Mouse (Mus musculus) midbrain, embryonic 13.5 days (tissue): ENCODE results near the gene Gas2l3. TPM values are rescaled to one million over a fixed set of nuclear protein-coding genes. Genes with fewer than 3 reads are reported as not detected.
A peak's percentile ranks its signal among the peaks of the same experiment; 100 is the strongest.

ENCODE experiments used
- ATAC-seq: fragments of 200-750 bp; cut with Nextera tagmentation; 2 replicates; pipeline ENCODE4 v1.8.0; 2017; ENCODE audit warnings: mild to moderate bottlenecking, moderate TSS enrichment, moderate library complexity
- H3K27ac ChIP-seq: fragments of 300-500 bp; sonication (generic); 2 replicates; pipeline ENCODE4 v1.5.1; 2015; ENCODE audit warnings: inconsistent platforms, mild to moderate bottlenecking, moderate library complexity
- H3K27me3 ChIP-seq: fragments of 300-500 bp; sonication (generic); 2 replicates; pipeline ENCODE4 v1.6.1; 2015; ENCODE audit warnings: mild to moderate bottlenecking, inconsistent platforms
- H3K36me3 ChIP-seq: fragments of 300-500 bp; sonication (generic); 2 replicates; pipeline ENCODE4 v1.6.1; 2015; ENCODE audit warnings: mild to moderate bottlenecking, inconsistent platforms
- H3K4me1 ChIP-seq: fragments of 300-500 bp; sonication (generic); replicated peaks from 2 replicates; pipeline ENCODE4 v1.6.1; 2015; ENCODE audit warnings: inconsistent platforms
- H3K4me2 ChIP-seq: fragments of 300-500 bp; sonication (generic); replicated peaks from 2 replicates; pipeline ENCODE4 v1.6.1; 2015; ENCODE audit warnings: moderate library complexity, mild to moderate bottlenecking, inconsistent platforms
- H3K4me3 ChIP-seq: fragments of 300-500 bp; sonication (generic); replicated peaks from 2 replicates; pipeline ENCODE4 v1.5.1; 2015; ENCODE audit warnings: mild to moderate bottlenecking, inconsistent platforms
- H3K9ac ChIP-seq: fragments of 300-500 bp; sonication (generic); replicated peaks from 2 replicates; pipeline ENCODE4 v1.6.1; 2015; ENCODE audit warnings: mild to moderate bottlenecking, inconsistent platforms
- H3K9me3 ChIP-seq: fragments of 300-500 bp; sonication (generic); 2 replicates; pipeline ENCODE4 v1.6.1; 2016; ENCODE audit warnings: mild to moderate bottlenecking, inconsistent platforms
- WGBS: fragments of 180-500 bp; shearing (Covaris S2); methylation state at CpG from one replicate; pipeline ENCODE4 v1.1.7; 2015; 5-methylcytosine and 5-hydroxymethylcytosine counted together
- polyA plus RNA-seq: library from polyadenylated mRNA; unstranded; fragments of >200 nt; fragmentation: Nextera tagmentation; extraction: Ambion mirVana; gene quantifications from 2 replicates; pipeline ENCODE4 v1.2.1, GENCODE M21; 2015

Gas2l3 gene
- polyA plus RNA-seq, 1 experiment from 2014 or later = 6.8 TPM

GRCm38 (mm10) chr10:89470596-89471353, 27.0 kb upstream of the Gas2l3 start:
- no peaks in the 10 kb centered on the region for H3K27me3 ChIP-seq
- 35% methylated on average over 7 of the region's 7 CpGs for WGBS
- no peaks in the 10 kb centered on the region for H3K4me1 ChIP-seq
- ATAC-seq = no peak
- H3K36me3 ChIP-seq = no peaks in the 10 kb centered on the region
- H3K9me3 ChIP-seq = peaks cover 5% of the 10 kb centered on the region; the same call in 1 of the 2 replicates
- H3K4me3 ChIP-seq = no peak overlapping the region
- no peak overlapping the region for H3K4me2 ChIP-seq
- H3K9ac ChIP-seq = no peak overlapping the region
- H3K27ac ChIP-seq = no peak overlapping the region

DNA sequence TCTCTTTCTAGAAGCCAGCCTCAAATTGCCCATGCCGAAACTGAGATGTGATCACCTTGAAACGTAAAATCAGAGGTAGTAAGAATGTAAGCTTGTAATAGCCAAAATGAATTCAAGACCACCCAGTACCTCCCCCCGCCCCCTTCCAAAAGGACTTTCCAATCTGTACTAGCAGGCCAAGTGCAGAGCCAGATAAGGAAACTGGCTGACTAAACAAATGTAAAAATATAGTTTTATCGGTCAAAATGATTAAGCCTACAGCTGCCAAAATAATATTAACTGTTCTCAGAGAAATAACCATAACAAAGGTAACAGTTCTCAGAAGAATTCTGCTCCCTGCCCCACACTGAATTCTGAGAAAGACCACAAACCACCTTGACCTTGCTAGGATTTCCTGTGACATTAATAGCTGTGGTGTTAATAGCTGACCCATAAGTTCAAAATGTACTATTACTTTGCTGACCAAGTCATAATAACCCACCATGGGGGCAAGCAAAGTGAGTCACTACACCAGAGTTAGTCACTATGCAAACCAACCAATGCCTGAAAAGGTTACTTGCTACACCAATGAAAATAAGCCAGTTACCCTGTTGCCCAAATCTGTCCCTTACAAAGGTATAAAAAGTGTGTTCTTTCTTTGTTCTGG, 21.1 kb upstream of the Gas2l3 start:
- ATAC-seq = no peak
- no peak overlapping the region for H3K4me3 ChIP-seq
- H3K4me1 ChIP-seq = no peaks in the 10 kb centered on the region
- WGBS = 91% methylated on average over 4 of the region's 4 CpGs
- no peaks in the 10 kb centered on the region for H3K36me3 ChIP-seq
- no peak overlapping the region for H3K9ac ChIP-seq
- H3K4me2 ChIP-seq = no peak overlapping the region
- H3K27me3 ChIP-seq = no peaks in the 10 kb centered on the region
- no peak overlapping the region for H3K27ac ChIP-seq
- H3K9me3 ChIP-seq = peaks cover 2% of the 10 kb centered on the region; the same call in 1 of the 2 replicates

DNA sequence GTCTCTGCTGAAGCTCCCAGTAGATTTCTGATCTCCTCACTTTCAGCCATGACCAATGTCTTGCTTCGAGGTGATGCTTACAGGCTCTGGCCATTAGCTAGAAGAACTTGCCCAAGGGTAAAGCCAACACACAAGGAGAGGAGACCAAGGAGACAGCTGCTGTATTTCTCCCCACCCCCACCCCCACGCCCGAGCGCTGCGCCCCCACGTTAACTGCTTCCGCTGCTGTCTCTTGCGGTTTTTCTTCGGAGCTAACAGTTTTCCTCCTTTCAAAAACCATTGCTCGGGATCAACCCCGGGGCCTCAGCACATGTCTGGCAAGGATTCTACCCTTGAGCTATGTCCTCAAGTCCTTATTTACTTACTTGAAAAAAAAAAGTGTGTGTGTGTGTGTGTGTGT, 19.1 kb upstream of the Gas2l3 start:
- Histone ChIP-seq H3K36me3 (no peaks in the 10 kb centered on the region), H3K4me2 (no peak overlapping the region), H3K9ac (no peak overlapping the region), H3K9me3 (no peaks in the 10 kb centered on the region), H3K4me1 (no peaks in the 10 kb centered on the region), H3K27ac (no peak overlapping the region), H3K4me3 (no peak overlapping the region), H3K27me3 (no peaks in the 10 kb centered on the region)
- 87% methylated on average over 11 of the region's 11 CpGs for WGBS
- no peak for ATAC-seq

DNA sequence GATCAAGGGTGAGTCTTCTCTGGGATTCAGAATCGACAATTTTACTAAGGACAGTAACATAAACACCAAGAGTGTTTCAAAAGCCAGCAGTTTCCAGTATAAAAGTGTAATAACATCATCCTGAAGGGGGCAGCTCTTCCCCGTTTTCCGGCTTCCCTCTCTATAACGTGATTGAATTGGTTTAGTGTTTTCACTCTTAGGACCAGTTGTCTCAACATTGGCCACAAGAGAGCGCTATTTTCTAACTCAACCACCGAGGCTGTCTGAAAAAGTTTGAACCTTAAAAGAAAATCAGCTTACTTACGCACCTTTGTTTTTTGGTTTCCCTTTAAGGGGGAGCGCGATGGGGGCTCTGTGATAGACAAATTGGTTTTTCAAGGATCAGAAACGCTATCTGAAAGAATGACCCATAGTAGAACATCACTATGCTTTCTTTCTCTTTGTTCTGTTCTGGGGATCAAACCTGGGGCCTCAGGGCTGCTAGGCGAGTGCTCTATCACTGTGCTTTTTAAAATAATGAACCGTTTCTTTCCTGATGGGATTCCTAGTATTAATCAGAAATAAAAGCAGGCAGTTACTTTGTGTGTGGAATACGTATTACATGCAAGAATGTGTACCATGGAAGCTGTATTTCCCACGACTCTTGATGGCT, 18.2 kb upstream of the Gas2l3 start:
- H3K9ac ChIP-seq = no peak overlapping the region
- H3K4me2 ChIP-seq = no peak overlapping the region
- no peaks in the 10 kb centered on the region for H3K4me1 ChIP-seq
- WGBS = 20% methylated on average over 14 of the region's 14 CpGs
- no peaks in the 10 kb centered on the region for H3K9me3 ChIP-seq
- H3K4me3 ChIP-seq = no peak overlapping the region
- ATAC-seq = peak; percentile 73
- no peak overlapping the region for H3K27ac ChIP-seq
- no peaks in the 10 kb centered on the region for H3K36me3 ChIP-seq
- no peaks in the 10 kb centered on the region for H3K27me3 ChIP-seq

- no peak overlapping the region for H3K9ac ChIP-seq
- H3K9me3 ChIP-seq = no peaks in the 10 kb centered on the region
- no peak overlapping the region for H3K4me3 ChIP-seq
- H3K27me3 ChIP-seq = no peaks in the 10 kb centered on the region
- H3K4me2 ChIP-seq = no peak overlapping the region
- H3K36me3 ChIP-seq = no peaks in the 10 kb centered on the region
- no peak for ATAC-seq
- H3K27ac ChIP-seq = no peak overlapping the region
- WGBS = 75% methylated on average over 11 of the region's 11 CpGs
- H3K4me1 ChIP-seq = no peaks in the 10 kb centered on the region
Measured at GRCm38 (mm10) chr10:89460972-89461371, 17.2 kb upstream of the Gas2l3 start.

DNA sequence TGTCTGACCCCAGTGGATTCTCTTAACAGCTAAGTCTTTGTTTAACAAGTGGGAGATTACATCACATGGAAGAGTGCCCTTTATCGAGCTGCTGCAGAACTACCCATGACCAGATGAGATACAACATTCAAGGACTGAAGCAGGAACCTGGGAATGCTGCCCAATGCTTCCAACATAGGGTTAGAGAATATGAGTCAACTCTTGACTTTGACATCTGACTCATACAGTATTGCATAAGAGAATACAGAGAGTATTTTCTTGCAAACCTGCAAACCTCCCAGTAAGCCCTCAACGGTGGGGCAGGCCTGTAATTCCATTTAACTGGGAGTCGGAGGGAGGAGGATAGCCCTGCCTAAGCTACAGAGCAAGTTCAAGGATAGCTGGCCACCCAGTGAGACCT, 15.0 kb upstream of the Gas2l3 start:
- no peak overlapping the region for H3K4me2 ChIP-seq
- ATAC-seq = no peak

DNA sequence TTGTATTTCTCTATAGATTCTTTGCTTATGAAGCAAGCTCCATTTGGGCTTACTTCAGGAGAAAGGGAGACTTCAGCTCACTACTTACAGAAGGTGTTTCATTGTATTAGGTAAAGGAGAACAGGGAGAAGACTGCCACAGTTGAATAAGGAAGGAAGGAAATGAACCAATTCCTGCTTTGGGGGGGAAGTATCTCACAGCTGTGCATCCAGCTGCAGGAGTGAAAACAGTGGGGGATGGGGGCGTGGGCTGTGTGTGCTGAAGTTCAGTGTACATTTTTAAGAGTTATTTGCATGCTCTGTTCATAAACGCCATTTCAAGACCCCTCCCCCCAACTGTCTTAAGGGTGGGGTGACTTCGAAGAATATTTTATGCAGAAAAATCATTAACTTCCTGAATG, 10.0 kb upstream of the Gas2l3 start:
- no peak overlapping the region for H3K4me3 ChIP-seq
- H3K27me3 ChIP-seq = peaks cover 8% of the 10 kb centered on the region; the same call in 1 of the 2 replicates
- no peak for ATAC-seq
- no peak overlapping the region for H3K4me2 ChIP-seq
- H3K4me1 ChIP-seq = 0 out of 2 replicates have a peak, but pooled peaks cover 2% of the 10 kb centered on the region
- 84% methylated on average over 3 of the region's 3 CpGs for WGBS
- H3K27ac ChIP-seq = no peak overlapping the region
- H3K9ac ChIP-seq = no peak overlapping the region
- H3K9me3 ChIP-seq = no peaks in the 10 kb centered on the region
- H3K36me3 ChIP-seq = no peaks in the 10 kb centered on the region

More for the DNA sequence above, 15.0 kb upstream of the Gas2l3 start:
- H3K9me3 ChIP-seq = no peaks in the 10 kb centered on the region
- H3K4me1 ChIP-seq = 0 out of 2 replicates have a peak, but pooled peaks cover 2% of the 10 kb centered on the region
- no peak overlapping the region for H3K27ac ChIP-seq
- no peak overlapping the region for H3K4me3 ChIP-seq
- no peaks in the 10 kb centered on the region for H3K27me3 ChIP-seq
- no peak overlapping the region for H3K9ac ChIP-seq
- WGBS = 84% methylated on average over 3 of the region's 3 CpGs
- H3K36me3 ChIP-seq = no peaks in the 10 kb centered on the region

DNA sequence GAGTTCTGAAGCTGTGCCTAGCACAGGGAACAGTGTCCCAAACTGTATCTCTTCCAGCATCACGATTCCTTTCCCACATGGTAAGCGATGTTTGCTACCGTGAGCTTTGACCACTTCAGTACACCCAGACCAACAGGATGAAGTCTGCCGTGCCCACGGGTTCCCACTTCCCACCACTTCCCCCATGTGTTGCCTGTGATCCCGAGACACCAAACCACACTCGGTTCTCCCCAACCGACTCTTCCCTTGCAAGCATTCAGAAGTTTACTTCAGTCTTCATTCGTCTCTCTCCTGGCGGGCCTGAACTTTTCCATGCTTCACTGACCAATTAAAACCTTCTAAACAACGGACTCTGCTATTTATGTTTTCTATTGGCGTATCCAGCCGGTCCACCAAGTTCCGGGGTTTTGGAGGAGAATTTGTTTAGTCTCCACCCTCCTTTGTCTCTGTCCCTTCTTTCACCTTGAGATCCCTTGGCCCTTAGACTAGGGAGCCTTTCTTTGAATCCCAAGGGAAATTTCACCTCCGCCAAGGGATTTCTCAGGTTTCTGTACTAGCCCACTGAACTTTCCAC, 9.4 kb upstream of the Gas2l3 start:
- Histone ChIP-seq H3K36me3 (no peaks in the 10 kb centered on the region), H3K4me1 (0 out of 2 replicates have a peak, but pooled peaks cover 2% of the 10 kb centered on the region), H3K27me3 (peaks cover 13% of the 10 kb centered on the region; the same call in 1 of the 2 replicates), H3K27ac (no peak overlapping the region), H3K9me3 (no peaks in the 10 kb centered on the region), H3K4me3 (no peak overlapping the region), H3K9ac (no peak overlapping the region), H3K4me2 (no peak overlapping the region)
- WGBS = 81% methylated on average over 15 of the region's 15 CpGs
- no peak for ATAC-seq

GRCm38 (mm10) chr10:89450411-89450810, 6.6 kb upstream of the Gas2l3 start:
- H3K4me1 ChIP-seq = 0 out of 2 replicates have a peak, but pooled peaks cover 2% of the 10 kb centered on the region
- no peak overlapping the region for H3K4me2 ChIP-seq
- ATAC-seq = no peak
- H3K9ac ChIP-seq = no peak overlapping the region
- H3K27me3 ChIP-seq = peaks cover 30% of the 10 kb centered on the region
- 87% methylated on average over 10 of the region's 10 CpGs for WGBS
- H3K36me3 ChIP-seq = no peaks in the 10 kb centered on the region
- no peak overlapping the region for H3K4me3 ChIP-seq
- H3K9me3 ChIP-seq = no peaks in the 10 kb centered on the region
- H3K27ac ChIP-seq = no peak overlapping the region

- ATAC-seq = no peak
- H3K27ac ChIP-seq = no peak overlapping the region
- 41% methylated on average over 3 of the region's 3 CpGs for WGBS
- H3K27me3 ChIP-seq = peaks cover 71% of the 10 kb centered on the region
- H3K4me2 ChIP-seq = peak overlapping the region; percentile 69
- peak overlapping the region; percentile 73; the same call in 1 of the 2 replicates for H3K9ac ChIP-seq
- no peaks in the 10 kb centered on the region for H3K9me3 ChIP-seq
- peak overlapping the region; percentile 63 for H3K4me3 ChIP-seq
- peaks cover 11% of the 10 kb centered on the region for H3K4me1 ChIP-seq
- H3K36me3 ChIP-seq = no peaks in the 10 kb centered on the region
Measured at GRCm38 (mm10) chr10:89444381-89444780, 614 bp upstream of the Gas2l3 start.

GRCm38 (mm10) chr10:89443115-89443622, 598 bp downstream of the Gas2l3 start:
- Histone ChIP-seq H3K4me2 (peak overlapping the region; percentile 69), H3K4me3 (peak overlapping the region; percentile 63), H3K27ac (no peak overlapping the region), H3K4me1 (peaks cover 11% of the 10 kb centered on the region), H3K36me3 (no peaks in the 10 kb centered on the region), H3K9me3 (no peaks in the 10 kb centered on the region), H3K27me3 (peaks cover 74% of the 10 kb centered on the region), H3K9ac (peak overlapping the region; percentile 73)
- under 1% methylated on average over 17 of the region's 17 CpGs for WGBS
- ATAC-seq = peak; percentile 65
